Mouse (Mus musculus): ENCODE data around the gene Ssh1. TPM values are rescaled to one million over a fixed set of nuclear protein-coding genes. Genes with fewer than 3 reads are reported as not detected.

Ssh1 gene
- polyA plus RNA-seq, 1 experiment from 2014 or later: 7.4 TPM

GRCm38 (mm10) chr5:113966452-113967150, 27.1 kb downstream of the Ssh1 start:
- no peak overlapping the region for H3K9ac ChIP-seq
- H3K9me3 ChIP-seq (replicated peaks): no peaks in the 10 kb centered on the region
- no peaks in the 10 kb centered on the region for H3K27me3 ChIP-seq
- peaks cover 85% of the 10 kb centered on the region for H3K36me3 ChIP-seq (replicated peaks)
- no peak overlapping the region for H3K4me3 ChIP-seq (replicated peaks)
- ATAC-seq (ENCODE audit: insufficient read depth): peak; percentile 49
- H3K4me1 ChIP-seq (replicated peaks): peaks cover 58% of the 10 kb centered on the region
- WGBS (ENCODE audit: insufficient replicate concordance): 65% methylated on average over 13 of the region's 13 CpGs
- no peak overlapping the region; the same call in 1 of the 2 replicates for H3K4me2 ChIP-seq
- H3K27ac ChIP-seq (replicated peaks): 0 out of 2 replicates have a peak overlapping the region, but pooled peaks have one; percentile 24

- Histone ChIP-seq H3K4me3 (replicated peaks) (no peak overlapping the region), H3K9ac (no peak overlapping the region), H3K36me3 (replicated peaks) (peaks cover 92% of the 10 kb centered on the region), H3K27me3 (no peaks in the 10 kb centered on the region), H3K27ac (replicated peaks) (no peak overlapping the region), H3K4me2 (no peak overlapping the region), H3K9me3 (replicated peaks) (no peaks in the 10 kb centered on the region), H3K4me1 (replicated peaks) (peaks cover 54% of the 10 kb centered on the region)
- WGBS (ENCODE audit: insufficient replicate concordance): 89% methylated on average over 7 of the region's 7 CpGs
- ATAC-seq (ENCODE audit: insufficient read depth): no peak
These were observed 28.0 kb downstream of the Ssh1 start for GRCm38 (mm10) chr5:113965659-113966185.

DNA sequence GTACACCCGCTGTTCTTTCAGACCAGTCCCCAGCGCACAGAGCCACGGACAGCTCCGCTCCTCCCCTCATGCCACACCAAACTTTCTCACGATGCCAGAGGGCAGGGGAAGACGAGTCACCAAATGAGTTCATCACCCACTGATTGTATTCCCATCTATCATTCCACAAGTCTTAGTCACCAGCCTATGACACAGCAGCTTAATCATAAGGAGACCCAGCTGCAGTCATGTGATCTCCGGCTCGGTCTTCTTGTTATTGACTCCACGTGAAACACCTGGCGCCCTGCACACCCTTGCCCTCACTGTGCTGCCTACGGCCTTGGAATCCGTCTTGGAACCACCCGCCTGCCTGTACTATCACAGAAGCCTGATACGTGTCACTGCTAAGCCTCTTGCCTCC, 28.7 kb downstream of the Ssh1 start:
- peaks cover 54% of the 10 kb centered on the region for H3K4me1 ChIP-seq (replicated peaks)
- ATAC-seq (ENCODE audit: insufficient read depth): no peak; the same call in 1 of the 2 replicates

GRCm38 (mm10) chr5:113961776-113962175, 31.9 kb downstream of the Ssh1 start:
- Histone ChIP-seq H3K27me3 (no peaks in the 10 kb centered on the region), H3K27ac (replicated peaks) (no peak overlapping the region), H3K4me2 (no peak overlapping the region), H3K9ac (no peak overlapping the region), H3K36me3 (replicated peaks) (peaks cover 80% of the 10 kb centered on the region), H3K4me3 (replicated peaks) (no peak overlapping the region), H3K9me3 (replicated peaks) (no peaks in the 10 kb centered on the region), H3K4me1 (replicated peaks) (peaks cover 47% of the 10 kb centered on the region)
- 29% methylated on average over 7 of the region's 7 CpGs for WGBS (ENCODE audit: insufficient replicate concordance)
- no peak for ATAC-seq (ENCODE audit: insufficient read depth)

More for the DNA sequence above, 28.7 kb downstream of the Ssh1 start:
- no peak overlapping the region for H3K27ac ChIP-seq (replicated peaks)
- no peak overlapping the region for H3K9ac ChIP-seq
- H3K9me3 ChIP-seq (replicated peaks): no peaks in the 10 kb centered on the region
- no peak overlapping the region for H3K4me3 ChIP-seq (replicated peaks)
- no peak overlapping the region for H3K4me2 ChIP-seq
- 87% methylated on average over 14 of the region's 14 CpGs for WGBS (ENCODE audit: insufficient replicate concordance)
- no peaks in the 10 kb centered on the region for H3K27me3 ChIP-seq
- peaks cover 90% of the 10 kb centered on the region for H3K36me3 ChIP-seq (replicated peaks)

- H3K4me1 ChIP-seq (replicated peaks): peaks cover 38% of the 10 kb centered on the region
- H3K27me3 ChIP-seq: no peaks in the 10 kb centered on the region
- no peak overlapping the region for H3K27ac ChIP-seq (replicated peaks)
- H3K4me2 ChIP-seq: no peak overlapping the region
- 73% methylated on average over 8 of the region's 8 CpGs for WGBS (ENCODE audit: insufficient replicate concordance)
- no peak overlapping the region for H3K9ac ChIP-seq
- H3K36me3 ChIP-seq (replicated peaks): peaks cover 79% of the 10 kb centered on the region
- H3K4me3 ChIP-seq (replicated peaks): no peak overlapping the region
- no peak for ATAC-seq (ENCODE audit: insufficient read depth)
- no peaks in the 10 kb centered on the region for H3K9me3 ChIP-seq (replicated peaks)
These were observed 33.3 kb downstream of the Ssh1 start for GRCm38 (mm10) chr5:113960416-113960815.

DNA sequence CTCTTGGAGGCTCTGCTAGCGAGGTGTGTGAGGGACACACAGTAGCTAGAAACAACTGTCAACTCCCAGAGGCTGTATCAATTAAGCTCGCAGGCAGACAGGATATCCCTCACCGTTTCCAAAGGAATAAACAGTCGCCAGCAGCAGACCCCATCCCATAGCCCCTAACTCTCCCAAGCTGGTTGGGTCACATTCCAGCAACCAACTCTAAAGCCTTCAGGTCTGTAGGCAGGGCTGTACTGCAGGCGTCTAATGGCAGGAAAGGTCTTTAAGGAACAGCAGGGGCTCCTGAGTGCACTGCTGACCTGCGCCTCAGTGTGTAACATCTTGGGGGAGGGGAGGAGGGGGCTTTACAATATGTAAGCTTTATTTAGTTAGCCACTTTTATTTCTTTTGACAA, 34.7 kb downstream of the Ssh1 start:
- H3K4me2 ChIP-seq: no peak overlapping the region
- H3K4me1 ChIP-seq (replicated peaks): peaks cover 35% of the 10 kb centered on the region
- H3K27me3 ChIP-seq: no peaks in the 10 kb centered on the region
- H3K4me3 ChIP-seq (replicated peaks): no peak overlapping the region
- no peak for ATAC-seq (ENCODE audit: insufficient read depth)
- no peaks in the 10 kb centered on the region for H3K9me3 ChIP-seq (replicated peaks)
- H3K9ac ChIP-seq: no peak overlapping the region
- H3K36me3 ChIP-seq (replicated peaks): peaks cover 79% of the 10 kb centered on the region
- 66% methylated on average over 6 of the region's 6 CpGs for WGBS (ENCODE audit: insufficient replicate concordance)
- no peak overlapping the region for H3K27ac ChIP-seq (replicated peaks)

DNA sequence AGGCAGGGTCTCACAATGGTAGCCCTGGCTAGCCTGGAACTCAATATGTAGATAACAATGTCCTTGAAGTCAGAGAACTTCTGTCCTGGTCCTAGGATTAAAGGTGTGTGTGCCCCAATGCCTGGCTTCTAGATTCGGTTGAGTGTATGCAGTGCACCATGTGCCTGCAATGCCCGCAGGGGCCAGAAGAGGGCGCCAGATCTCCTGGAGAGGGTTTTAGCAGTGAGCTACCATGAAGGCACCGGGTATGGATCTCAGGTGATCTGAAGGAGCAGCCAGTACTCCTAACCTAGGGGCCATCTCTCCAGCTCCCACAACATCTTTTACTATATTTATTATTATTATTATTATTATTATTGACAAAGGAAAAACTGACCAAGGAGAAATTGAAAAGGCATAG, 37.2 kb downstream of the Ssh1 start:
- no peak overlapping the region for H3K4me3 ChIP-seq (replicated peaks)
- no peak overlapping the region for H3K4me2 ChIP-seq
- H3K9ac ChIP-seq: no peak overlapping the region
- no peaks in the 10 kb centered on the region for H3K9me3 ChIP-seq (replicated peaks)
- ATAC-seq (ENCODE audit: insufficient read depth): no peak; the same call in 1 of the 2 replicates
- H3K36me3 ChIP-seq (replicated peaks): peaks cover 86% of the 10 kb centered on the region
- no peak overlapping the region for H3K27ac ChIP-seq (replicated peaks)
- H3K4me1 ChIP-seq (replicated peaks): peaks cover 34% of the 10 kb centered on the region
- no peaks in the 10 kb centered on the region for H3K27me3 ChIP-seq
- 5% methylated on average over 4 of the region's 4 CpGs for WGBS (ENCODE audit: insufficient replicate concordance)

DNA sequence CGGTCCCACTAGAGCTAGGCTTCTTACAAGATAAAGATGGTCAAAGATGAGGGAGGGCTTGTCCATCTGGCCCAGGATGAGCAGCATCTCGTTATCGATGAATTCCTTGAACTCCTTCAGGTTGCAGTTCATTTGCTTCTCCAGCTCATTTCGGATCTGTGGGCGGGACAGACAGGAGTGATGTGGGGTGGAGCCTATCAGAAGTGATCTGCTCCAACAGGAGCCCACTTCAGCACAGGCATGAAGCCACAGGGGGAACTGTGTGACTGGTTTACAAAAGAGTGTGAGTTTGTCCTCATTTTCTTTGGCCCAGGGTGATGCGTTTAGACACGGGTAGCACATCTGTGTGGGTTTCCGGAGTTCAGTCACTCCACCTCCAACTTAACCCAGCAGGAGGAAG, 38.0 kb downstream of the Ssh1 start:
- no peak for ATAC-seq (ENCODE audit: insufficient read depth)
- peaks cover 86% of the 10 kb centered on the region for H3K36me3 ChIP-seq (replicated peaks)
- no peaks in the 10 kb centered on the region for H3K9me3 ChIP-seq (replicated peaks)
- WGBS (ENCODE audit: insufficient replicate concordance): 71% methylated on average over 8 of the region's 8 CpGs
- H3K4me2 ChIP-seq: no peak overlapping the region
- peaks cover 39% of the 10 kb centered on the region for H3K4me1 ChIP-seq (replicated peaks)
- H3K9ac ChIP-seq: no peak overlapping the region
- H3K4me3 ChIP-seq (replicated peaks): no peak overlapping the region
- no peak overlapping the region for H3K27ac ChIP-seq (replicated peaks)
- H3K27me3 ChIP-seq: no peaks in the 10 kb centered on the region

DNA sequence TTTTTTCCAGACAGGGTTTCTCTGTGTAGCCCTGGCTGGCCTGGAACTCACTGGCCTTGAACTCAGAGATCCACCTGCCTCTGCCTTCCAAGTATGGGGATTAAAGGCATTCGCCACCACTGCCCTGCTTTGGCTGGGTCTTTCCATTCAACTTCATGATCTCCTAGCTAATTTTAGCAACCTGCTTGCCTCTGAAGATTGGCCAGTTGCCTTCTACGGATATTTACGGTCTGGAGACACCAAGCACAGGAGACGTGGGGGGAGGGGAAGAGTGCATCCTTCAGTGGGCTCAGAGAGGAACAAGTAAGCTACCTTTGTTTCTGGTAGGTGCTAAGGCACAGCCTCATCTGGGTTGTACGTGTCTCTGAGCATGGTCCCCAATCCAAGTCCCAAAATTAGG, 38.4 kb downstream of the Ssh1 start:
- 72% methylated on average over 5 of the region's 5 CpGs for WGBS (ENCODE audit: insufficient replicate concordance)
- Histone ChIP-seq H3K27ac (replicated peaks) (no peak overlapping the region), H3K4me1 (replicated peaks) (peaks cover 38% of the 10 kb centered on the region)

DNA sequence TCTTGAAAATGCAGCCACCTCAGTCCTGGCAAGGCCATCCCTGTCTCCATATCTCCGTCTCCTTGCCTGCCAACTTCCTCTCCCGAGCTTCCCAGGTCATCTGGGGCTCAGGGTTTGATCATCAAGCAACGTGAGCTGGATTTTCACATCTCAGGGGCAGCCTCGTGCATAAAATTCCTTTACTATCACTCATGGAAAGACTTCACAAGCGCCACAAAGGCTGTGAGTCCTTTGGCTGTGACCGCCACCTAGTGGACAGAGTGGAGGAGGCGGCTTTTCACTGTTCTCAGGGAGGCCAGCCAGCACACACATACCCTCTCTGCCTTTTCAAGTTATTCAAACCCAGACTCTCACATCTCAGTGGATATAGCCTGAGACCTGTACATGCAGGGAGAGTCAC, 39.3 kb downstream of the Ssh1 start:
- H3K4me1 ChIP-seq (replicated peaks): peaks cover 32% of the 10 kb centered on the region
- no peaks in the 10 kb centered on the region for H3K9me3 ChIP-seq (replicated peaks)
- ATAC-seq (ENCODE audit: insufficient read depth): no peak
- H3K36me3 ChIP-seq (replicated peaks): peaks cover 92% of the 10 kb centered on the region
- no peak overlapping the region for H3K4me3 ChIP-seq (replicated peaks)
- H3K9ac ChIP-seq: no peak overlapping the region
- H3K27me3 ChIP-seq: no peaks in the 10 kb centered on the region
- 10% methylated on average over 7 of the region's 7 CpGs for WGBS (ENCODE audit: insufficient replicate concordance)
- no peak overlapping the region; the same call in 1 of the 2 replicates for H3K27ac ChIP-seq (replicated peaks)
- H3K4me2 ChIP-seq: no peak overlapping the region

More for the DNA sequence above, 38.4 kb downstream of the Ssh1 start:
- peaks cover 86% of the 10 kb centered on the region for H3K36me3 ChIP-seq (replicated peaks)
- no peaks in the 10 kb centered on the region for H3K9me3 ChIP-seq (replicated peaks)
- no peak for ATAC-seq (ENCODE audit: insufficient read depth)
- H3K9ac ChIP-seq: no peak overlapping the region
- no peak overlapping the region for H3K4me3 ChIP-seq (replicated peaks)
- no peaks in the 10 kb centered on the region for H3K27me3 ChIP-seq
- H3K4me2 ChIP-seq: no peak overlapping the region

DNA sequence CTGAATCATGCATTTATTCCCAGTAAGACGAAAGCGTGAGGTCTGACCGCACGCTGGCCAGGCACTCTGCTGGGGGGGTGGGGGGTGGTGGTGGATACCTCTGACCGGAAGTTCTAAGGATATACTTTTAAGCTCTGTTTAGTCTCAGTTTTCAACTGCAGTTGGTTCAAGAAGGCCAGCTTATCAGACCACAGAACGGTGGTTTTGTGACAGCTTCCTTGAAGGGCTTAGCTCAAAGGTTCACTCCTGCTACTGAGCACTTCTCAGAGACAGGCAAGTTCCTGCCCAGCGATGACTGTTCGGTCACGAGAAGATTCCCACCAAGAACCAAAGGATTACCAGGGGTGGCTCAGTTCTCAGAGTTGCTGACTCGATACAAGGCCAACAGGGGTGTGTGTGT, 41.2 kb downstream of the Ssh1 start:
- no peaks in the 10 kb centered on the region for H3K27me3 ChIP-seq
- no peak overlapping the region for H3K4me3 ChIP-seq (replicated peaks)
- H3K9me3 ChIP-seq (replicated peaks): no peaks in the 10 kb centered on the region
- H3K27ac ChIP-seq (replicated peaks): peak overlapping the region; percentile 77
- H3K4me1 ChIP-seq (replicated peaks): peaks cover 32% of the 10 kb centered on the region
- no peak for ATAC-seq (ENCODE audit: insufficient read depth)
- 17% methylated on average over 10 of the region's 10 CpGs for WGBS (ENCODE audit: insufficient replicate concordance)
- peaks cover 98% of the 10 kb centered on the region for H3K36me3 ChIP-seq (replicated peaks)
- H3K4me2 ChIP-seq: peak overlapping the region; percentile 54
- H3K9ac ChIP-seq: peak overlapping the region; percentile 42

All from liver, embryonic 15.5 days (tissue).